Mouse (Mus musculus) midbrain, embryonic 12.5 days (tissue): Measurements from ENCODE around the gene S100a14. TPM values are rescaled to one million over a fixed set of nuclear protein-coding genes. Genes with fewer than 3 reads are reported as not detected.

Source experiments
- ATAC-seq: fragments of 200-750 bp; cut with Nextera tagmentation; 2 replicates; pipeline ENCODE4 v1.8.0; 2017; ENCODE audit warnings: low read depth, moderate TSS enrichment, moderate library complexity; ENCODE audit not compliant: low FRiP score
- H3K27ac ChIP-seq: fragments of 300-500 bp; sonication (generic); replicated peaks from 2 replicates; pipeline ENCODE4 v1.5.1; 2016; ENCODE audit warnings: mild to moderate bottlenecking
- H3K27me3 ChIP-seq: fragments of 300-500 bp; sonication (generic); 2 replicates; pipeline ENCODE4 v1.6.1; 2016; ENCODE audit warnings: mild to moderate bottlenecking
- H3K36me3 ChIP-seq: fragments of 300-500 bp; sonication (generic); 2 replicates; pipeline ENCODE4 v1.6.1; 2016
- H3K4me1 ChIP-seq: fragments of 300-500 bp; sonication (generic); 2 replicates; pipeline ENCODE4 v1.6.1; 2016
- H3K4me2 ChIP-seq: fragments of 300-500 bp; sonication (generic); replicated peaks from 2 replicates; pipeline ENCODE4 v1.6.1; 2016; ENCODE audit warnings: mild to moderate bottlenecking, moderate library complexity
- H3K4me3 ChIP-seq: fragments of 300-500 bp; sonication (generic); 2 replicates; pipeline ENCODE4 v1.5.1; 2016; ENCODE audit warnings: mild to moderate bottlenecking
- H3K9ac ChIP-seq: fragments of 300-500 bp; sonication (generic); replicated peaks from 2 replicates; pipeline ENCODE4 v1.6.1; 2016; ENCODE audit warnings: mild to moderate bottlenecking, moderate library complexity
- H3K9me3 ChIP-seq: fragments of 300-500 bp; sonication (generic); 2 replicates; pipeline ENCODE4 v1.6.1; 2016; ENCODE audit warnings: mild to moderate bottlenecking
- WGBS: fragments of 180-500 bp; shearing (Covaris S2); methylation state at CpG from one replicate; pipeline ENCODE4 v1.1.7; 2016; 5-methylcytosine and 5-hydroxymethylcytosine counted together
- polyA plus RNA-seq: library from polyadenylated mRNA; unstranded; fragments of >200 nt; fragmentation: Nextera tagmentation; extraction: Ambion mirVana; gene quantifications from 2 replicates; pipeline ENCODE4 v1.2.1, GENCODE M21; 2016

The S100a14 gene
- not detected in 2 replicates for polyA plus RNA-seq

DNA sequence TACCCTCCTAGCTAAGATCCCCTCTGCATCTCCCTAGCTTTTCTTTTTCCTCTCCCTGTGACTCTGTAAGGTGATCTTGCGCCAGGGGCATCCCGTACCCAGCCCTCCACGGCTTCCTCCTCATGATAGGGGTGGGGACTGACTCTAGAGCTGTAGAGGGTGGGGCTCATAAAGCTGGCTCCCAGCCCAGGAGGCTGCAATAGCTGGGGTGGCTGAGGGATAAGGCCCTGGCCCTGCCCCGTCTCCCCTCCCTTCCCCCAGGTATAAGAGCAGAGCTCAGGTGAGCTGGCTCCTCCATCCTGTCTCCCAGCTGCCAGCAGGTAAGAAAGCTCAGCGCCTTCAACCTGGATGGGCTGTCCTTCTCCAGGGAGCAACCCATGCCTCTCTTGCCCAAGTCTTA, at the start of gene S100a14:
Gene S100a14 (plus strand): TSS at position 277 of the 400 bp plus-strand sequence.
- Histone ChIP-seq H3K9ac (no peak within 1 kb of the TSS), H3K4me1 (no peaks in the 10 kb centered on the region), H3K36me3 (no peaks in the 10 kb centered on the region), H3K27me3 (peaks cover 4% of the 10 kb centered on the region; the same call in 1 of the 2 replicates), H3K4me2 (no peak within 1 kb of the TSS), H3K9me3 (no peaks in the 10 kb centered on the region), H3K4me3 (no peak within 1 kb of the TSS), H3K27ac (no peak within 1 kb of the TSS)
- WGBS: 80% methylated on average over 5 of the region's 5 CpGs
- no peak for ATAC-seq

DNA sequence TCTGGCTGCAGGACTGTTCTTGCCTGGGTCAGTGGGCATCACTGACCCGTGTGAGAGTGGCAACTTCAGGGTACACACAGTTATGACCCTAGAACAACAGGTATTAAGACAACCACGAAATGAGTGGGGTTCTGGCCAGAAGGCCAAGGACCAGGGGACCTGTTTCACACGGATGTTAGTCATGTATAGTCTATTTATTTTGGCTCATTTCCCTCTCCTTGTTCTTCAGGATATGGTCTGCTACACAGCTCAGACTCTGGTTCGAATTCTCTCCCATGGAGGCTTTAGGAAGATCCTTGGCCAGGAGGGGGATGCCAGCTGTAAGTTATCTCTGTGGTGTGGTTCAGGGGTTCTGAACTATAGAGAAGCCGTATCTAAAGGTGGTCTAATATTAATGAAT, 39.7 kb upstream of the S100a14 start:
- Histone ChIP-seq H3K4me2 (no peak overlapping the region), H3K27me3 (no peaks in the 10 kb centered on the region), H3K4me1 (peaks cover 4% of the 10 kb centered on the region), H3K4me3 (no peak overlapping the region), H3K9ac (no peak overlapping the region), H3K36me3 (peaks cover 72% of the 10 kb centered on the region), H3K9me3 (no peaks in the 10 kb centered on the region), H3K27ac (no peak overlapping the region)
- ATAC-seq: no peak
- WGBS: 83% methylated on average over 5 of the region's 5 CpGs

DNA sequence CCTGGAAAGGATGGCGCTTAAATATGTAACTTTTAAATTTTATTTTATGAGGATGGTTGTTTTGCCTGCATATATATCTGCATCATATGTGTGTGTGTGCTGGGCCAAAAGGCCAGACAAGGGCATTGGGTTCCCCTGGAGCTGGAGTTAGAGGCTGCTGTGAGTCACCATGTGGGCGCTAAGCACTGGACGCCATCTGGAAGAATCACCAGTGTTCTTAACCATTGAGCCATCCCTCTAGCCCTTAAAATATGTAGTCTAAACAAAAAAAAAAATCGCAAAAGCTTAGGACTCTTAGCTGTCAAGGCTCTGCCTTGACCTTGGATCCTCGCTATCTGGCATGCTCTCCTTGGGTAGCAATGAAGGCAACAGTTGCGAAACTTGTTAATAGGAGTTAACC, 38.1 kb upstream of the S100a14 start:
- Histone ChIP-seq H3K27ac (no peak overlapping the region), H3K9ac (no peak overlapping the region), H3K27me3 (no peaks in the 10 kb centered on the region), H3K4me2 (no peak overlapping the region), H3K9me3 (no peaks in the 10 kb centered on the region), H3K36me3 (peaks cover 56% of the 10 kb centered on the region), H3K4me3 (no peak overlapping the region), H3K4me1 (peaks cover 4% of the 10 kb centered on the region)
- WGBS: 92% methylated on average over 6 of the region's 6 CpGs
- ATAC-seq: no peak

DNA sequence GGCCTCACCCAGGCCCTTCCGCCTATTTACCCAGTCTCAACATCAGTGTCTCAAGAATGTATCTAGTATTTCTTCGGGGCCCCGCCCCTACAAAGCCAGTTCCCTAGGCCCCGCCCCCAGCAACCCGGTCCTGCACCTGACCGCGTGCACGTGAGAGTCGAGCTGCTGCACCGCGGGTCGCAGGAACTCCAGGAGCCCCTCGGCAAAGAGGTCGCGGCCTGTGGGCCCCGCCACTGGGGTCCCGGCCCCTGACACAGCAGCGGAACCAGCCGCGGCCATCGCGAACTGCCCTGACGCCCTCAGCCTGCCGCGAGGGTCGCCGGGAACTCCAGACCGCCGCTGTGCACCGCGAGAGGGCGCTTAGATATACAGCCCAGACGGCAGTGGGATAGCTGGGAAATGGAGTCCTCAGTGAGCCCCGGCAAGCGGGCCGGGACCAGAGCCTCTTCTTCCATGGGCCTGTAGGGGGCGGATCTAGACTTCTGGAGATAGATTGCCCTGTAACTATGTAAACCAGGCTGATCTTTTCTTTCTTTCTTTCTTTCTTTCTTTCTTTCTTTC, 35.9 kb upstream of the S100a14 start, which contains the start of gene Snapin:
Gene Snapin (minus strand): TSS at position 338 of the 561 bp plus-strand sequence.
- peaks cover 44% of the 10 kb centered on the region for H3K36me3 ChIP-seq
- H3K27me3 ChIP-seq: no peaks in the 10 kb centered on the region
- peak; percentile 98 for ATAC-seq
- H3K4me2 ChIP-seq: peak within 1 kb of the TSS; percentile 59
- H3K4me1 ChIP-seq: peaks cover 4% of the 10 kb centered on the region
- peak within 1 kb of the TSS; percentile 83 for H3K4me3 ChIP-seq
- no peaks in the 10 kb centered on the region for H3K9me3 ChIP-seq
- H3K9ac ChIP-seq: peak within 1 kb of the TSS; percentile 77
- peak within 1 kb of the TSS; percentile 67 for H3K27ac ChIP-seq
- whole genome bisulfite sequencing: under 1% methylated on average over 37 of the region's 37 CpGs

DNA sequence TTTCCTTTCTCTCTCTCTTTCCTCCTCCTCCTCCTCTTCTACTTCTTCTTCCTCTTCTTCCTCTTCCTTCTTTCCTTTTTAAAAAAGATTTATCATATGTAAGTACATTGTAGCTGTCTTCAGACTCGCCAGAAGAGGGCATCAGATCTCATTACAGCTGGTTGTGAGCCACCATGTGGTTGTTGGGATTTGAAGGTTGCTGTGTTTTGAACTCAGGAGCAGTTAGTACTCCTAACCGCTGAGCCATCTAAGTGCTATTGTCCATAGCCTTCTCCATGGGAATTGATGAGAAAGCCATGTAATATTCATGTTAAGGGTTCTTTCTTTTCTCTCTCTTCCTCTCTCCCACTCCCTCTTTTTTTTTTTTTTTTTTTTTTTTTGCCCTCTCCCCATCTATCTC, 35.3 kb upstream of the S100a14 start:
- peaks cover 44% of the 10 kb centered on the region for H3K36me3 ChIP-seq
- ATAC-seq: no peak; the same call in 1 of the 2 replicates
- 31% methylated on average over 2 of the region's 2 CpGs for WGBS
- H3K9ac ChIP-seq: no peak overlapping the region
- H3K4me2 ChIP-seq: no peak overlapping the region
- H3K27me3 ChIP-seq: no peaks in the 10 kb centered on the region
- no peak overlapping the region for H3K27ac ChIP-seq
- H3K4me3 ChIP-seq: no peak overlapping the region
- H3K9me3 ChIP-seq: no peaks in the 10 kb centered on the region
- H3K4me1 ChIP-seq: peaks cover 4% of the 10 kb centered on the region

DNA sequence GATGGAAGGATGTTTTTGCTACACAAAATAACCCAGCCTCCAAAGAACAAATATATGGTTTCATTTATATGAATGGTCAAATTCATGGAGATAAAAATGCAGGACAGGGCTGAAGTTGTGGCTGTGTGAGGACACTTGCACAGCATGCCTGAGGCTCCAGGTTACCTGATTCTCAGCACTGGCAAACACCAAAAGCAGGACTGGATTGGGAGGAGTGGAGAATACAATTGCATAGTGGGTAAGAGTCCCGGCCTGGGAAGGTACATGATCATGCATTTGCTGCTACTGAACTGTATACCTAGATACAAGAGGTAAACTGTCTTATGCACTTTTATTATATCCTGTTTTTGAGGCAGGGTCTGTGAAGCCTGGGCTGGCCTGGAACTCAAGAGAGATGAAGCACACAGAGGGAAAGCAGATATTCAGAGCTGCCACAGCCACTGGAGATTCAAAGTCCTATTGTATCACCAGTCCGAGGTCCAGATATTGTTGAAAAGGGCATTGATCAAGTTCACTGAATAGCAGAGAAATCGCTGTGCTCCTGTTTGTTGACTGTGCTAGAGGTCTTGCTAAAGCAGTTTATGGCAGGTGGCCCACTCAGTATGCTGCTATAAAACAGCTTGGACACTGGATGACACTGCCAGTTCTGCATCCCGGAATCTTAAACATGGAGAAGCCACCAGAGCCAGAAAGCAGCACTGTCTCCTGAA, 32.7 kb upstream of the S100a14 start:
- no peaks in the 10 kb centered on the region for H3K27me3 ChIP-seq
- whole genome bisulfite sequencing: 70% methylated on average over 4 of the region's 4 CpGs
- ATAC-seq: no peak
- H3K9ac ChIP-seq: no peak overlapping the region
- H3K4me3 ChIP-seq: no peak overlapping the region
- no peak overlapping the region for H3K4me2 ChIP-seq
- H3K36me3 ChIP-seq: peaks cover 43% of the 10 kb centered on the region
- no peaks in the 10 kb centered on the region for H3K9me3 ChIP-seq
- no peak overlapping the region for H3K27ac ChIP-seq
- peaks cover 4% of the 10 kb centered on the region for H3K4me1 ChIP-seq

DNA sequence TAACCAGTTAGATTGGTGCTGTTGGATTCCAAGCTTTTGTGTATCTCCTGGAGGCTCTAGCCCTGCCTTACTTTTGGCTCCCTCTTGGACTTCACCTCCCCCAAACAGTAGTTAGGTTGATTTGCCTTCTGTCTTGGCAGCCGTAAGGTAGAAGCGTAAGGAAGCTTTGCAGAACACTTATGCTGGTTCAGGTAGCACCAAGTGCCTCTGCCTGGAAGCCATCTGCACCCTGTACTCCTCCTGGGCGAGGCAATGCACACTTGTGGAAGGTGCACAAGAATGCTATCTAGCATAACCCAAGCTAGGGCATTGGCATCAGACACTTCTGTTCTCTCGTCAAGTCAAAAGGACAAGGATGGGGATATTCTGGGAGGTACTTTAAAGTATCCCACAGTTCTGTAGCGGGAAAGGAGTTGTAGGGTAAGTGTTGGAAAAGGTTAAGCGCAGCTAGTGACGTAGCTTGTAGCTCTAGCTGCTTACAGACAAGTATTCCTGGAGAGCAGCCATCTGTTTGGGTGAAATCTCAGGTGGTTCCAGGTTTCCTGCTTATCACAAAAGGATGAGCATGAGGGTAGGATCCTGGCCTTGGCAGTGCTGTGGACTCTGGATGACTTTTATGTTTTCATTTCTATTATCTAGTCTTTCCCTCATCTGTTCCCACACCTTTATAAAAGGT, 30.7 kb upstream of the S100a14 start:
- H3K36me3 ChIP-seq: peaks cover 54% of the 10 kb centered on the region
- H3K9ac ChIP-seq: no peak overlapping the region
- no peak overlapping the region for H3K27ac ChIP-seq
- no peak overlapping the region for H3K4me3 ChIP-seq
- 95% methylated on average over 7 of the region's 7 CpGs for WGBS
- no peak for ATAC-seq
- no peaks in the 10 kb centered on the region; the same call in 1 of the 2 replicates for H3K4me1 ChIP-seq
- no peaks in the 10 kb centered on the region for H3K9me3 ChIP-seq
- H3K4me2 ChIP-seq: no peak overlapping the region
- H3K27me3 ChIP-seq: no peaks in the 10 kb centered on the region

DNA sequence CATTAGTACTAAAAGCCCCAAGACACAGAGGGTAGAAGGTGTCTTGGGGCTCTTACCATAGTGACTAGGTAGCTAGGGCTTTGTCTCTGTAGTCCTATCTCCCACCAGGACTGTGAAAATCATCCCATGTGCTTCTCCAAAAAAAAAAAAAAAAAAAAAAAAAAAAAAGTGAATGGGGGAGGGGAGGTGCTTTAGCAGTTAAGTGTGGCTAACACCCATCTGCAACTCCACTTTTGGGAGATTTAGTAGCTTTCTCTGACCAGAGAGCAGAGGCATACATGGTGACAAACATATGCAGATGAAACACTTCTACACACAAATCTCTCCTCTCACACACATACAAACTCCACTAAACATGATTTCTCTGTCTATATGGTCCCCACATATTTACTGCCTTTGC, 29.1 kb upstream of the S100a14 start:
- Histone ChIP-seq H3K4me1 (no peaks in the 10 kb centered on the region; the same call in 1 of the 2 replicates), H3K27me3 (no peaks in the 10 kb centered on the region), H3K27ac (no peak overlapping the region), H3K4me2 (no peak overlapping the region), H3K9ac (no peak overlapping the region), H3K36me3 (peaks cover 70% of the 10 kb centered on the region), H3K4me3 (no peak overlapping the region), H3K9me3 (no peaks in the 10 kb centered on the region)
- ATAC-seq: no peak

DNA sequence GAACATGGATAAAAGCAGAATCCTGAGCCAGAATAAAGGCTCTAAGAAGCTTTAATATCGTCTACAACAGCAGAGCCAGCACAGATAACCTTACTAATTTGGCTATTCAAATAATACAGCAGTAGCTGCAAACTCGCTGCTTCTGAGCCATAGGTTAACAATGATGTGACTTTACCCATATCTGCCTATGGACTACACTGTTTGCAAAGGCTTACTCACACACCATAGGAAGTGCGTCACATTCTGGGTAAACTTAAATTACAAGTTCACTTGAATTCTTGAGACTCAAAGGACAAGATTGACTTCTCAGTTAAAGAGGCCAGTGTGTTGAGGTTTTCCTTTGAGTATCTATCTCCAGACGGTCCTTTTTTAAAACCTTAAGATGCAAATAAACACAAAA, 23.2 kb upstream of the S100a14 start:
- peaks cover 85% of the 10 kb centered on the region for H3K36me3 ChIP-seq
- no peaks in the 10 kb centered on the region for H3K27me3 ChIP-seq
- H3K4me3 ChIP-seq: no peak overlapping the region
- H3K4me2 ChIP-seq: no peak overlapping the region
- no peak overlapping the region for H3K9ac ChIP-seq
- ATAC-seq: no peak
- 67% methylated on average over 4 of the region's 4 CpGs for WGBS
- no peak overlapping the region for H3K27ac ChIP-seq
- no peaks in the 10 kb centered on the region for H3K9me3 ChIP-seq
- peaks cover 14% of the 10 kb centered on the region for H3K4me1 ChIP-seq

DNA sequence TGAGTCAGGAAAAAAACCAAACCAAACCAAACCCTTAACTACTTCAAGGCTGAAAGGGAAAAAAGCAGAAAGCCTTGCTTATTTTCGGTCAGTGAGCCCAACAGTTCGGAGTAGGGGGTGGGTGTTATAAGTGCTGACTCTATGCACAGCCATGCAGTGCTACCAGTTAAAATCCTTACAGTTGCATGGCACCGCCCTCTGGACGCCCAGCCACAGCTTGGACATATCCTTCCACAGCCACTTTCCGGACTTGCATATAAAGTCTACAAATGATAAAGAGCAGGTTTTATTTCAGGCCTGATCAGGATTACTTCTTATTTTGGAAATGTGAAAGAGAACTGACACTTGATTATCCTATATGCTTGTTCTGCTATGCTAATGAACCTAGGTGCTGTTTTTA, 21.4 kb upstream of the S100a14 start:
- Histone ChIP-seq H3K27ac (no peak overlapping the region), H3K27me3 (no peaks in the 10 kb centered on the region), H3K9ac (no peak overlapping the region), H3K4me1 (peaks cover 17% of the 10 kb centered on the region), H3K4me2 (no peak overlapping the region), H3K36me3 (peaks cover 67% of the 10 kb centered on the region), H3K4me3 (no peak overlapping the region), H3K9me3 (no peaks in the 10 kb centered on the region)
- no peak for ATAC-seq
- WGBS: 94% methylated on average over 5 of the region's 5 CpGs

DNA sequence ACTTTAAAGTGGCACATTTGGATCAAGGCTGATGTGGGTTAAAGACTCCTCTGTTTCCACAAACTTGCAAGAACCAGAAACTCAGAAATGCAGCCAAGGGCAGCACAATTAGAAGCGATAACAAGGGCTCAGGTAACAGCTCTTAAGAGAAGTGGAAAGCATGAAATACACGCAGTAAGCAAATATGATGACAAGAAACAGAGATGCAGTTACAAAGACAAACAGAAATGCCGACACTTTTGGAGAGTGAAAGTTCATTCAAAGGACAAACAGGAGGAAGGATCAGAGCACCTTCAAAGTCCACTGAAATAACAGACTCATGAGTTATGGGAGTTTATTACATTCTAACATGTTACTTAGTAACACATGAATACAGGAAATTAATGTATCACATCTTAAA, 20.3 kb upstream of the S100a14 start:
- H3K9ac ChIP-seq: no peak overlapping the region
- no peak overlapping the region for H3K27ac ChIP-seq
- H3K27me3 ChIP-seq: no peaks in the 10 kb centered on the region
- H3K4me1 ChIP-seq: peaks cover 17% of the 10 kb centered on the region
- no peak for ATAC-seq
- 97% methylated on average over 3 of the region's 3 CpGs for WGBS
- peaks cover 60% of the 10 kb centered on the region for H3K36me3 ChIP-seq
- no peak overlapping the region for H3K4me2 ChIP-seq
- no peaks in the 10 kb centered on the region for H3K9me3 ChIP-seq
- no peak overlapping the region for H3K4me3 ChIP-seq

DNA sequence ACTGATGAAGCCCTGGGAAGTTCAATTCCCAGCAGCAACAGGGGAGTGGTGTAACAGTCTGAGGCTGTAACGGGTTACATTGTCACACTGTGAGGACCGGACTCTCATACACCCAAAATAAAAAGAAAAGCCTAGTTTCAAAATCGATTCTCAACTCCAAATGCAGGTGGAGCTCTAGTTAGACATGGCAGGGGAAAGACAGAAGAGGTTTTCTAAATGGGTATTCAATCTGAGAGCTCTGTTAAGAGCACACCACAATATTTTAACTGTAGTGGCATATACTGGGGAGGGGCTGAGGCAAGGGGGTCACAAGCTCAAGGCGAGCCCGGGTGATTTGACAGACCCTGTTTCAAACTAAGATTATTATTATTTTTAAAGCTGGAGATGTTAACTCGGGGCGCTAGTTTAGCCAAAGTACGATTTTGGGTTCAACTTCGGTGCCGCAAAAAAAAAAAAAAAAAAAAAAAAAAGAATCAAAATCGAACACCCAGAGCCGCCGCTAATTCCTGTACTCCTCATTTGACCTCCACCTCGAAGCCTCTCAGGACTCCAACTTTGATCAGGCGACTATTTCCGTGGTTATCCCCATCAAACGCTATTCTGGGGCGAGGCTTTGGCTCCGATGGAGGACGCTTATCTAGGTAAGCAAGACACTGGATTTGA, 18.2 kb upstream of the S100a14 start:
- no peaks in the 10 kb centered on the region for H3K9me3 ChIP-seq
- H3K27me3 ChIP-seq: peaks cover 18% of the 10 kb centered on the region
- H3K27ac ChIP-seq: peak overlapping the region; percentile 92
- peak overlapping the region; percentile 80 for H3K4me2 ChIP-seq
- peak overlapping the region; percentile 97 for H3K4me3 ChIP-seq
- no peak for ATAC-seq
- H3K9ac ChIP-seq: peak overlapping the region; percentile 99
- peaks cover 17% of the 10 kb centered on the region for H3K4me1 ChIP-seq
- 4% methylated on average over 20 of the region's 20 CpGs for WGBS
- H3K36me3 ChIP-seq: peaks cover 41% of the 10 kb centered on the region
